Mouse (Mus musculus) olfactory bulb, adult 2 months (tissue): ENCODE results near the gene A1cf.

Experiments used
- CTCF ChIP-seq: fragments of 200-500 bp; IDR thresholded peaks from 2 replicates; pipeline ENCODE4 v1.5.1; 2012; ENCODE audit warnings: low read depth, mild to moderate bottlenecking, low read length, moderate library complexity; ENCODE audit not compliant: insufficient read depth
- POLR2A ChIP-seq: fragments of 200-500 bp; IDR thresholded peaks from 2 replicates; pipeline ENCODE4 v1.6.1; 2012; ENCODE audit warnings: mild to moderate bottlenecking, low read depth, low read length, moderate library complexity; ENCODE audit not compliant: insufficient read depth

DNA sequence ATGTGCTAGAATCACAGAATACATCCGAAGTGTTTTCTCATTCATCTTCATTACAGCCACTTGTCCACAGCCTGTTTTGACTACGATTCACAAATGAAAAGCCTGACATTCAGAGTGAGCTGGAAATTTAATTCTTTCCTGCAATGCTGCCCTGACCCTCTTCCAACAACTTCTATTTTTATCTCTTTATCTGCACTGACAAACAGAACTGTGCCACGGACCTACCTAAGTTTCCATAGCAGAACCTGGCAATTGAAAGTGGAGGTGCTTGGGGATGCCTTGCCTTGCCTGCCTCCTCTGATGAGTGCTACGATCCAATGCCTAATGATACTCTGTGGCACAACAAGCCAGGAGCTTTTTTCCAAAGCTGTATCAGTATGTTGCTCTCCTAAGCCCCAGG, 21.4 kb downstream of the A1cf start:
- TF ChIP-seq CTCF (no peak), POLR2A (no peak)
